Mouse (Mus musculus): ENCODE measurements at regions not wholly inside any gene's neighbourhood (a gene's known extent, or its start where the extent isn't known, plus 50 kb on each side); places are given as distances from the start of the nearest gene placed in this dataset.

- H3K27ac ChIP-seq (ENCODE audit: low read depth, low read length) = no peak overlapping the region
- no peaks in the 10 kb centered on the region for H3K4me1 ChIP-seq (ENCODE audit: control insufficient read depth, insufficient read depth, low read length)
- H3K4me3 ChIP-seq (ENCODE audit: low read depth, low read length) = no peak overlapping the region
- no peaks in the 10 kb centered on the region for H3K36me3 ChIP-seq (ENCODE audit: control insufficient read depth, insufficient read depth, low read length)
- no peaks in the 10 kb centered on the region for H3K9me3 ChIP-seq (ENCODE audit: control insufficient read depth, low read length)
- 76% methylated on average over 4 of the region's 4 CpGs for WGBS
- H3K27me3 ChIP-seq (ENCODE audit: control insufficient read depth, insufficient read depth, low read length) = no peaks in the 10 kb centered on the region
- no peak overlapping the region for H3K4me2 ChIP-seq
- ATAC-seq (ENCODE audit: low FRiP score) (no peak), DNase-seq (ENCODE audit: low spot score, missing footprints) (no peak)
- H3K9ac ChIP-seq (ENCODE audit: low read length) = no peak overlapping the region
Observed at GRCm38 (mm10) chr3:54487844-54488243, 126.9 kb downstream of the Postn start.

GRCm38 (mm10) chr3:54490249-54490900, 129.5 kb downstream of the Postn start:
- ATAC-seq (ENCODE audit: low FRiP score) (no peak), DNase-seq (ENCODE audit: low spot score, missing footprints) (no peak)
- 85% methylated on average over 5 of the region's 5 CpGs for WGBS

GRCm38 (mm10) chr3:54493567-54493966, 132.7 kb downstream of the Postn start:
- H3K9ac ChIP-seq (ENCODE audit: low read length) = no peak overlapping the region
- no peaks in the 10 kb centered on the region for H3K9me3 ChIP-seq (ENCODE audit: control insufficient read depth, low read length)
- no peaks in the 10 kb centered on the region for H3K36me3 ChIP-seq (ENCODE audit: control insufficient read depth, insufficient read depth, low read length)
- H3K4me3 ChIP-seq (ENCODE audit: low read depth, low read length) = no peak overlapping the region
- WGBS = 95% methylated on average over 3 of the region's 3 CpGs
- H3K27ac ChIP-seq (ENCODE audit: low read depth, low read length) = no peak overlapping the region
- ATAC-seq (ENCODE audit: low FRiP score) (no peak), DNase-seq (ENCODE audit: low spot score, missing footprints) (no peak)
- no peaks in the 10 kb centered on the region for H3K27me3 ChIP-seq (ENCODE audit: control insufficient read depth, insufficient read depth, low read length)
- no peaks in the 10 kb centered on the region for H3K4me1 ChIP-seq (ENCODE audit: control insufficient read depth, insufficient read depth, low read length)
- no peak overlapping the region for H3K4me2 ChIP-seq

More at GRCm38 (mm10) chr3:54490249-54490900, 129.5 kb downstream of the Postn start:
- H3K4me1 ChIP-seq (ENCODE audit: control insufficient read depth, insufficient read depth, low read length) = no peaks in the 10 kb centered on the region
- H3K9me3 ChIP-seq (ENCODE audit: control insufficient read depth, low read length) = no peaks in the 10 kb centered on the region
- no peak overlapping the region for H3K4me2 ChIP-seq
- H3K27ac ChIP-seq (ENCODE audit: low read depth, low read length) = no peak overlapping the region
- no peak overlapping the region for H3K4me3 ChIP-seq (ENCODE audit: low read depth, low read length)
- H3K27me3 ChIP-seq (ENCODE audit: control insufficient read depth, insufficient read depth, low read length) = no peaks in the 10 kb centered on the region
- no peaks in the 10 kb centered on the region for H3K36me3 ChIP-seq (ENCODE audit: control insufficient read depth, insufficient read depth, low read length)
- no peak overlapping the region for H3K9ac ChIP-seq (ENCODE audit: low read length)

- DNase-seq (ENCODE audit: low spot score, missing footprints) = no peak
- no peak overlapping the region for H3K9ac ChIP-seq (ENCODE audit: low read length)
- ATAC-seq (ENCODE audit: low FRiP score) = no peak
- H3K4me3 ChIP-seq (ENCODE audit: low read depth, low read length) = no peak overlapping the region
- H3K4me2 ChIP-seq = no peak overlapping the region
- no peaks in the 10 kb centered on the region for H3K27me3 ChIP-seq (ENCODE audit: control insufficient read depth, insufficient read depth, low read length)
- H3K4me1 ChIP-seq (ENCODE audit: control insufficient read depth, insufficient read depth, low read length) = no peaks in the 10 kb centered on the region
- no peaks in the 10 kb centered on the region for H3K9me3 ChIP-seq (ENCODE audit: control insufficient read depth, low read length)
- H3K27ac ChIP-seq (ENCODE audit: low read depth, low read length) = no peak overlapping the region
- H3K36me3 ChIP-seq (ENCODE audit: control insufficient read depth, insufficient read depth, low read length) = no peaks in the 10 kb centered on the region
- 88% methylated on average over 3 of the region's 3 CpGs for WGBS
Observed at GRCm38 (mm10) chr3:54504997-54505396, 144.1 kb downstream of the Postn start.

GRCm38 (mm10) chr3:54507575-54507974, 146.7 kb downstream of the Postn start:
- no peaks in the 10 kb centered on the region for H3K36me3 ChIP-seq (ENCODE audit: control insufficient read depth, insufficient read depth, low read length)
- DNase-seq (ENCODE audit: low spot score, missing footprints) (no peak), ATAC-seq (ENCODE audit: low FRiP score) (no peak)
- no peak overlapping the region for H3K9ac ChIP-seq (ENCODE audit: low read length)
- no peaks in the 10 kb centered on the region for H3K4me1 ChIP-seq (ENCODE audit: control insufficient read depth, insufficient read depth, low read length)
- H3K4me2 ChIP-seq = no peak overlapping the region
- no peak overlapping the region for H3K4me3 ChIP-seq (ENCODE audit: low read depth, low read length)
- H3K9me3 ChIP-seq (ENCODE audit: control insufficient read depth, low read length) = no peaks in the 10 kb centered on the region
- no peaks in the 10 kb centered on the region for H3K27me3 ChIP-seq (ENCODE audit: control insufficient read depth, insufficient read depth, low read length)
- H3K27ac ChIP-seq (ENCODE audit: low read depth, low read length) = no peak overlapping the region
- WGBS = 100% methylated on average over 1 of the region's 1 CpGs

- Histone ChIP-seq H3K4me1 (ENCODE audit: control insufficient read depth, insufficient read depth, low read length) (no peaks in the 10 kb centered on the region), H3K9ac (ENCODE audit: low read length) (no peak overlapping the region), H3K4me3 (ENCODE audit: low read depth, low read length) (no peak overlapping the region), H3K9me3 (ENCODE audit: control insufficient read depth, low read length) (no peaks in the 10 kb centered on the region), H3K27me3 (ENCODE audit: control insufficient read depth, insufficient read depth, low read length) (no peaks in the 10 kb centered on the region), H3K27ac (ENCODE audit: low read depth, low read length) (no peak overlapping the region), H3K36me3 (ENCODE audit: control insufficient read depth, insufficient read depth, low read length) (no peaks in the 10 kb centered on the region), H3K4me2 (no peak overlapping the region)
- DNase-seq (ENCODE audit: low spot score, missing footprints) = no peak
- ATAC-seq (ENCODE audit: low FRiP score) = no peak
- WGBS = 83% methylated on average over 5 of the region's 5 CpGs
Observed at GRCm38 (mm10) chr3:54508906-54509305, 148.0 kb downstream of the Postn start.

GRCm38 (mm10) chr3:54517251-54517650, 156.3 kb downstream of the Postn start:
- no peaks in the 10 kb centered on the region for H3K4me1 ChIP-seq (ENCODE audit: control insufficient read depth, insufficient read depth, low read length)
- no peak for DNase-seq (ENCODE audit: low spot score, missing footprints)
- no peak overlapping the region for H3K27ac ChIP-seq (ENCODE audit: low read depth, low read length)
- H3K9ac ChIP-seq (ENCODE audit: low read length) = no peak overlapping the region
- no peak overlapping the region for H3K4me2 ChIP-seq
- H3K36me3 ChIP-seq (ENCODE audit: control insufficient read depth, insufficient read depth, low read length) = no peaks in the 10 kb centered on the region
- no peaks in the 10 kb centered on the region for H3K27me3 ChIP-seq (ENCODE audit: control insufficient read depth, insufficient read depth, low read length)
- no peak overlapping the region for H3K4me3 ChIP-seq (ENCODE audit: low read depth, low read length)
- H3K9me3 ChIP-seq (ENCODE audit: control insufficient read depth, low read length) = no peaks in the 10 kb centered on the region; the same call in 1 of the 2 replicates
- whole genome bisulfite sequencing = 89% methylated on average over 3 of the region's 3 CpGs
- no peak for ATAC-seq (ENCODE audit: low FRiP score)

- Histone ChIP-seq H3K9ac (ENCODE audit: low read length) (no peak overlapping the region), H3K27me3 (ENCODE audit: control insufficient read depth, insufficient read depth, low read length) (no peaks in the 10 kb centered on the region), H3K4me3 (ENCODE audit: low read depth, low read length) (no peak overlapping the region), H3K4me1 (ENCODE audit: control insufficient read depth, insufficient read depth, low read length) (no peaks in the 10 kb centered on the region), H3K36me3 (ENCODE audit: control insufficient read depth, insufficient read depth, low read length) (no peaks in the 10 kb centered on the region), H3K4me2 (no peak overlapping the region), H3K27ac (ENCODE audit: low read depth, low read length) (no peak overlapping the region), H3K9me3 (ENCODE audit: control insufficient read depth, low read length) (peaks cover 5% of the 10 kb centered on the region; the same call in 1 of the 2 replicates)
- WGBS = 84% methylated on average over 2 of the region's 2 CpGs
- DNase-seq (ENCODE audit: low spot score, missing footprints) (no peak), ATAC-seq (ENCODE audit: low FRiP score) (no peak)
Observed at GRCm38 (mm10) chr3:54522716-54523115, 161.8 kb downstream of the Postn start.

GRCm38 (mm10) chr3:54526618-54527017, 165.7 kb downstream of the Postn start:
- Histone ChIP-seq H3K4me1 (ENCODE audit: control insufficient read depth, insufficient read depth, low read length) (no peaks in the 10 kb centered on the region), H3K4me3 (ENCODE audit: low read depth, low read length) (no peak overlapping the region), H3K9me3 (ENCODE audit: control insufficient read depth, low read length) (peaks cover 6% of the 10 kb centered on the region; the same call in 1 of the 2 replicates), H3K4me2 (no peak overlapping the region), H3K27ac (ENCODE audit: low read depth, low read length) (no peak overlapping the region), H3K27me3 (ENCODE audit: control insufficient read depth, insufficient read depth, low read length) (no peaks in the 10 kb centered on the region), H3K36me3 (ENCODE audit: control insufficient read depth, insufficient read depth, low read length) (no peaks in the 10 kb centered on the region), H3K9ac (ENCODE audit: low read length) (no peak overlapping the region)
- no peak for ATAC-seq (ENCODE audit: low FRiP score)
- no peak for DNase-seq (ENCODE audit: low spot score, missing footprints)
- WGBS = 87% methylated on average over 4 of the region's 4 CpGs
